Mouse (Mus musculus): ENCODE measurements around the gene Hk2. TPM values are rescaled to one million over a fixed set of nuclear protein-coding genes. Genes with fewer than 3 reads are reported as not detected.

Hk2 gene
- 27.8 and 46.8 TPM in 2 replicates for polyA plus RNA-seq (2012; rRNA removed; ENCODE audit: low replicate concordance)

GRCm38 (mm10) chr6:82774321-82774764 is at the start of gene Hk2:
TSS of gene Hk2 (minus strand) at chr6:82774454.

GRCm38 (mm10) chr6:82705221-82705620 is 69.0 kb downstream of the Hk2 start, which contains the start of gene Pole4:
TSS of gene Pole4 (minus strand) at chr6:82705365.

Other genes starting within 250 kb of the Hk2 start
- gene Pole4, start 69.1 kb downstream of the Hk2 start, polyA plus RNA-seq (2012; rRNA removed; ENCODE audit: low replicate concordance): 13.7 and 19.5 TPM in 2 replicates
- 0.27 and 0.57 TPM in 2 replicates for gene Sema4f, start 165.3 kb upstream of the Hk2 start, polyA plus RNA-seq (2012; rRNA removed; ENCODE audit: low replicate concordance)
- 0.57 and 0.59 TPM in 2 replicates for gene M1ap, start 172.4 kb upstream of the Hk2 start, polyA plus RNA-seq (2012; rRNA removed; ENCODE audit: low replicate concordance)

Data from subcutaneous adipose tissue, adult 2 months (tissue).